Mouse (Mus musculus): ENCODE measurements at regions not wholly inside any gene's neighbourhood (a gene's known extent, or its start where the extent isn't known, plus 50 kb on each side); places are given as distances from the start of the nearest gene placed in this dataset.

DNA sequence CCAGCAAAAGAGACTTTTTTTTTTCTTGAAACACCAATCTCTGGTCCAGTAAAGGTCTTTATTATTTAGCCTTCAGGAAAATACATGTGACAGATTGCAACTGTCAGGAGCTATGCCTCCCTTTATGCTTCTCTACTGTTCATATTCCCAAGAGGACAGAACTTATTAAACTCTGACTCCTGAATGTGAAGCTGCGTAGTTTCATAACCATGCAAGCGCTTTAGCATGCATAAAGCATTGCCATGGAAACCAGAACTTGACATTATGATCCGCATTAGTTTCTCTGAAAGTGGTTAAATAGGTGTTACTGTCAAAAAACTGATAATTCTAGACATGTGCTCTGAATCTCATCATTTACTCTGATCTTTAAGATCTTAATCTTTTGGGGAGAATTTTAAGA lies 206.5 kb downstream of the Cox7b2 start:
- no peak for TF ChIP-seq POLR2A (IDR thresholded peaks at IDR 0.05; ENCODE audit: insufficient read depth, low read depth, low read length)
- TF ChIP-seq CTCF (IDR thresholded peaks at IDR 0.05; ENCODE audit: insufficient read depth, low read depth, low read length), result no peak

All from olfactory bulb, adult 2 months (tissue).